Mouse (Mus musculus) liver, adult 2 months (tissue): ENCODE results near the gene Slc25a25. TPM values are rescaled to one million over a fixed set of nuclear protein-coding genes. Genes with fewer than 3 reads are reported as not detected.
"Not testable (repeated sequence)": the region's sequence is repeated elsewhere in the genome, so short reads cannot be mapped to it uniquely, and the experiment has no call there.

ENCODE experiments used
- DNase-seq: peaks from one replicate; pipeline ENCODE4 v3.0.0-alpha.2; 2011; ENCODE audit warnings: low read depth, low spot score; ENCODE audit errors: extremely low read depth
- H3K27ac ChIP-seq: fragments of 200-500 bp; replicated peaks from 2 replicates; pipeline ENCODE4 v1.5.1; 2012; ENCODE audit warnings: low read depth, mild to moderate bottlenecking, control low read depth, inconsistent platforms, low read length; ENCODE audit not compliant: insufficient read depth
- H3K27me3 ChIP-seq: fragments of 200-500 bp; 2 replicates; pipeline ENCODE4 v1.6.1; 2012; ENCODE audit warnings: mild to moderate bottlenecking, moderate library complexity, low read length, inconsistent platforms; ENCODE audit not compliant: control insufficient read depth, insufficient read depth
- H3K36me3 ChIP-seq: fragments of 200-500 bp; 2 replicates; pipeline ENCODE4 v1.6.1; 2012; ENCODE audit warnings: low read length, inconsistent platforms; ENCODE audit not compliant: control insufficient read depth, insufficient read depth
- H3K4me1 ChIP-seq: fragments of 200-500 bp; 2 replicates; pipeline ENCODE4 v1.6.1; 2011; ENCODE audit warnings: low read length; ENCODE audit not compliant: control insufficient read depth, insufficient read depth
- H3K4me3 ChIP-seq: fragments of 200-500 bp; 2 replicates; pipeline ENCODE4 v1.5.1; 2011; ENCODE audit warnings: low read depth, mild to moderate bottlenecking, control low read depth, low read length, moderate library complexity; ENCODE audit not compliant: insufficient read depth
- H3K79me2 ChIP-seq: fragments of 200-500 bp; 2 replicates; pipeline ENCODE4 v1.6.1; 2012; ENCODE audit warnings: inconsistent platforms, mild to moderate bottlenecking, low read length, moderate library complexity; ENCODE audit not compliant: control insufficient read depth, insufficient read depth
- H3K9ac ChIP-seq: fragments of 200-500 bp; 2 replicates; pipeline ENCODE4 v1.6.1; 2012; ENCODE audit warnings: low read depth, mild to moderate bottlenecking, control low read depth, inconsistent platforms, low read length
- CTCF ChIP-seq: fragments of 200-500 bp; IDR thresholded peaks from 2 replicates; pipeline ENCODE4 v1.5.1; 2011; ENCODE audit warnings: low read depth, low read length, control low read depth
- POLR2A ChIP-seq: fragments of 200-500 bp; IDR thresholded peaks from 2 replicates; pipeline ENCODE4 v1.6.1; 2011; ENCODE audit warnings: low read length, control low read depth; ENCODE audit not compliant: insufficient read depth; ENCODE audit errors: extremely low read depth
- whole genome bisulfite sequencing: fragments of 180-500 bp; shearing (Covaris S2); methylation state at CpG from one replicate; pipeline ENCODE4 v1.1.7; 2018; 5-methylcytosine and 5-hydroxymethylcytosine counted together
- polyA plus RNA-seq: library from polyadenylated mRNA; depleted of rRNA; stranded (reverse); fragments of >200 nt; gene quantifications from 2 replicates; pipeline ENCODE4 v1.2.3, GENCODE M21; 2012
- total RNA-seq: library from RNA; depleted of rRNA; stranded (reverse); fragments of >200 nt; gene quantifications from 2 replicates; pipeline ENCODE4 v1.2.3, GENCODE M21; 2014

Slc25a25 gene
- total and polyA plus RNA-seq, 2 experiments, result 41.9 to 57.9 TPM

GRCm38 (mm10) chr2:32493301-32493701, 42.1 kb upstream of the Slc25a25 start:
- Histone ChIP-seq H3K36me3 (no peaks in the 10 kb centered on the region), H3K4me1 (no peaks in the 10 kb centered on the region), H3K27me3 (no peaks in the 10 kb centered on the region), H3K4me3 (no peak overlapping the region), H3K27ac (no peak overlapping the region), H3K79me2 (no peaks in the 10 kb centered on the region), H3K9ac (no peak overlapping the region)
- TF ChIP-seq POLR2A (no peak), CTCF (no peak)
- 86% methylated on average over 12 of the region's 12 CpGs for WGBS
- DNase-seq, result no peak

GRCm38 (mm10) chr2:32492661-32493060, 41.4 kb upstream of the Slc25a25 start:
- Histone ChIP-seq H3K27ac (no peak overlapping the region), H3K36me3 (no peaks in the 10 kb centered on the region), H3K4me1 (no peaks in the 10 kb centered on the region), H3K27me3 (no peaks in the 10 kb centered on the region), H3K4me3 (no peak overlapping the region), H3K79me2 (no peaks in the 10 kb centered on the region), H3K9ac (no peak overlapping the region)
- no peak for DNase-seq
- 78% methylated on average over 2 of the region's 2 CpGs for WGBS
- TF ChIP-seq POLR2A (no peak), CTCF (no peak)

- H3K27ac ChIP-seq, H3K4me1 ChIP-seq, H3K36me3 ChIP-seq, H3K4me3 ChIP-seq, H3K27me3 ChIP-seq, H3K9ac ChIP-seq, H3K79me2 ChIP-seq, DNase-seq: not testable (repeated sequence)
Observed at GRCm38 (mm10) chr2:32490730-32491129, 39.5 kb upstream of the Slc25a25 start.

GRCm38 (mm10) chr2:32488679-32489078, 37.4 kb upstream of the Slc25a25 start:
- H3K27me3 ChIP-seq, result no peaks in the 10 kb centered on the region
- 0% methylated on average over 5 of the region's 5 CpGs for WGBS
- H3K79me2 ChIP-seq, result no peaks in the 10 kb centered on the region
- H3K4me3 ChIP-seq, result no peak overlapping the region
- TF ChIP-seq POLR2A (no peak), CTCF (peak; percentile 95)
- DNase-seq, result peak; percentile 69
- H3K36me3 ChIP-seq, result no peaks in the 10 kb centered on the region
- no peak overlapping the region for H3K9ac ChIP-seq
- no peak overlapping the region for H3K27ac ChIP-seq
- peaks cover 3% of the 10 kb centered on the region; the same call in 1 of the 2 replicates for H3K4me1 ChIP-seq

GRCm38 (mm10) chr2:32487124-32487623, 35.9 kb upstream of the Slc25a25 start:
- no peak overlapping the region for H3K27ac ChIP-seq
- DNase-seq, result peak; percentile 77
- 4% methylated on average over 6 of the region's 6 CpGs for WGBS
- H3K27me3 ChIP-seq, result no peaks in the 10 kb centered on the region
- H3K4me1 ChIP-seq, result peaks cover 3% of the 10 kb centered on the region; the same call in 1 of the 2 replicates
- TF ChIP-seq CTCF, result peak; percentile 92
- TF ChIP-seq POLR2A, result no peak
- H3K9ac ChIP-seq, result no peak overlapping the region
- no peak overlapping the region; the same call in 1 of the 2 replicates for H3K4me3 ChIP-seq
- no peaks in the 10 kb centered on the region for H3K79me2 ChIP-seq
- H3K36me3 ChIP-seq, result no peaks in the 10 kb centered on the region

GRCm38 (mm10) chr2:32486155-32486554, 34.9 kb upstream of the Slc25a25 start:
- H3K4me3 ChIP-seq, result no peak overlapping the region
- H3K27me3 ChIP-seq, result no peaks in the 10 kb centered on the region
- H3K79me2 ChIP-seq, result no peaks in the 10 kb centered on the region
- no peaks in the 10 kb centered on the region for H3K36me3 ChIP-seq
- TF ChIP-seq POLR2A (no peak), CTCF (no peak)
- peaks cover 3% of the 10 kb centered on the region; the same call in 1 of the 2 replicates for H3K4me1 ChIP-seq
- WGBS, result 97% methylated on average over 9 of the region's 9 CpGs
- no peak overlapping the region for H3K27ac ChIP-seq
- DNase-seq, result no peak
- H3K9ac ChIP-seq, result no peak overlapping the region
